Mouse (Mus musculus) midbrain, embryonic 14.5 days (tissue): ENCODE measurements around the gene Skint3. TPM values are rescaled to one million over a fixed set of nuclear protein-coding genes. Genes with fewer than 3 reads are reported as not detected.
"Not testable (repeated sequence)": the region's sequence is repeated elsewhere in the genome, so short reads cannot be mapped to it uniquely, and the experiment has no call there.

Experiments
- ATAC-seq: fragments of 200-750 bp; cut with Nextera tagmentation; 2 replicates; pipeline ENCODE4 v1.8.0; 2017; ENCODE audit warnings: moderate number of reproducible peaks, moderate library complexity; ENCODE audit not compliant: low FRiP score, low TSS enrichment
- DNase-seq: peaks from one replicate; pipeline ENCODE4 v3.0.0-alpha.2; 2015
- H3K27ac ChIP-seq: fragments of 300-500 bp; sonication (generic); replicated peaks from 2 replicates; pipeline ENCODE4 v1.5.1; 2014; ENCODE audit warnings: mild to moderate bottlenecking, low read depth, low read length, moderate library complexity
- H3K27me3 ChIP-seq: fragments of 300-500 bp; sonication (generic); 2 replicates; pipeline ENCODE4 v1.6.1; 2014; ENCODE audit warnings: low read length, control low read depth, mixed read lengths; ENCODE audit not compliant: control insufficient read depth, insufficient read depth
- H3K36me3 ChIP-seq: fragments of 300-500 bp; sonication (generic); 2 replicates; pipeline ENCODE4 v1.6.1; 2014; ENCODE audit warnings: low read length, control low read depth; ENCODE audit not compliant: control insufficient read depth, insufficient read depth
- H3K4me1 ChIP-seq: fragments of 300-500 bp; sonication (generic); 2 replicates; pipeline ENCODE4 v1.6.1; 2014; ENCODE audit warnings: mild to moderate bottlenecking, antibody characterized with exemption, low read length, control low read depth; ENCODE audit not compliant: control insufficient read depth, insufficient read depth
- H3K4me2 ChIP-seq: fragments of 300-500 bp; sonication (generic); 2 replicates; pipeline ENCODE4 v1.6.1; 2014; ENCODE audit warnings: mild to moderate bottlenecking, low read length, moderate library complexity
- H3K4me3 ChIP-seq: fragments of 300-500 bp; sonication (generic); replicated peaks from 2 replicates; pipeline ENCODE4 v1.5.1; 2014; ENCODE audit warnings: low read depth, low read length
- H3K9ac ChIP-seq: fragments of 300-500 bp; sonication (generic); replicated peaks from 2 replicates; pipeline ENCODE4 v1.6.1; 2014; ENCODE audit warnings: mild to moderate bottlenecking, low read length, moderate library complexity
- H3K9me3 ChIP-seq: fragments of 300-500 bp; sonication (generic); 2 replicates; pipeline ENCODE4 v1.6.1; 2016; ENCODE audit warnings: low read length, control low read depth, mixed read lengths; ENCODE audit not compliant: control insufficient read depth
- WGBS: fragments of 180-500 bp; shearing (Covaris S2); extraction: QIAGEN DNeasy Blood & Tissue Kit; methylation state at CpG from one replicate; pipeline ENCODE4 v1.1.7; 2014; 5-methylcytosine and 5-hydroxymethylcytosine counted together
- polyA plus RNA-seq: library from polyadenylated mRNA; unstranded; fragments of >200 nt; fragmentation: Nextera tagmentation; extraction: Ambion mirVana; gene quantifications from 2 replicates; pipeline ENCODE4 v1.2.1, GENCODE M21; 2014

The Skint3 gene
- not detected in 2 replicates for polyA plus RNA-seq

GRCm38 (mm10) chr4:112231945-112232344 is at the start of gene Skint3:
Gene Skint3 (plus strand): TSS chr4:112232245.
- H3K4me2 ChIP-seq, result no peak within 1 kb of the TSS
- no peak within 1 kb of the TSS for H3K4me3 ChIP-seq
- no peaks in the 10 kb centered on the region for H3K4me1 ChIP-seq
- no peaks in the 10 kb centered on the region for H3K36me3 ChIP-seq
- ATAC-seq (no peak), DNase-seq (no peak)
- H3K9me3 ChIP-seq, result peaks cover 5% of the 10 kb centered on the region; the same call in 1 of the 2 replicates
- no peaks in the 10 kb centered on the region for H3K27me3 ChIP-seq
- H3K9ac ChIP-seq, result no peak within 1 kb of the TSS
- H3K27ac ChIP-seq, result no peak within 1 kb of the TSS
- 80% methylated on average over 1 of the region's 1 CpGs for WGBS

GRCm38 (mm10) chr4:112243416-112243815 is 11.4 kb downstream of the Skint3 start:
- peaks cover 23% of the 10 kb centered on the region for H3K9me3 ChIP-seq
- no peaks in the 10 kb centered on the region for H3K36me3 ChIP-seq
- no peak overlapping the region for H3K9ac ChIP-seq
- ATAC-seq (no peak), DNase-seq (no peak)
- no peak overlapping the region for H3K4me2 ChIP-seq
- H3K27ac ChIP-seq, result no peak overlapping the region
- 62% methylated on average over 1 of the region's 1 CpGs for WGBS
- no peak overlapping the region for H3K4me3 ChIP-seq
- H3K4me1 ChIP-seq, result no peaks in the 10 kb centered on the region
- H3K27me3 ChIP-seq, result no peaks in the 10 kb centered on the region

DNA sequence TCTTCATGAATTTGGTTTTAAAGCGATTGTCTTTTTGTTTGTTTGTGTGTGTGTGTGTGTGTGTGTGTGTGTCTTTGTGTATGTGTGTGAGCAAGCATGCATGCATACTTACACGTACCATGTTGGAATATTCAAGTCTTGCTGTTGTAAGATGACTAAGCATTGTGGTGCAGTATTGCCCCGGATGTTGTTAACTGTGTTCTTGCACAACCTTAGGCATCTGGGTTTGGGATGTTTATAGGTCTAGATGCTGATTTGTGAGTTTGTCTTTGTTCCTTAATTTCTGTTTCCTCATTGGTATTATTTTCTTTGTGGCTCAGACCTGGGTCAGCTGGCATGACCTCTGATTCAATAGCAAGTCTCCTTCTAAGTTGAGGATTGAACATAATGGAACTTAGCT is 11.9 kb downstream of the Skint3 start:
- ATAC-seq, result no peak
- no peaks in the 10 kb centered on the region for H3K36me3 ChIP-seq
- WGBS, result 90% methylated on average over 3 of the region's 3 CpGs

DNA sequence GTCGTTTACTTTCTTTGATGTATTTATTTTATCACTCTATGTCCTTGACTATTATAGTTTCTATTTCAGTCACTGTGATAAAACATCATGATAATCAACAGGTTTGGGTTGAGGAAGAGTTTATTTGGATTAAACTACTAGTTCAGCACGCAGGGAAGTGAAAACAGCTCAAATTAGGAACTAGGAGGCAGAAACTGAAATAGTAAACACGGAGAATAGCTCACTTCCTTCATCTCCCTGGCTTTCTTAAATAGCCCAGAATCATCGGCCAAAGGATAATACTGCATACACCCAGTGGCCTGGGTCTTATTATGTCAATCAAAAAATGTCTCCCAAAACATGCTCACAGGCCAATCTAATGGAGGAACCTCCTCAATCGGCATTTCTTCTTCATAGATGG is 24.0 kb downstream of the Skint3 start:
- Histone ChIP-seq H3K27me3 (no peaks in the 10 kb centered on the region), H3K9me3 (peaks cover 3% of the 10 kb centered on the region; the same call in 1 of the 2 replicates), H3K9ac (no peak overlapping the region), H3K36me3 (no peaks in the 10 kb centered on the region), H3K4me2 (no peak overlapping the region), H3K4me1 (no peaks in the 10 kb centered on the region), H3K4me3 (no peak overlapping the region), H3K27ac (no peak overlapping the region)
- ATAC-seq (no peak), DNase-seq (no peak)
- 78% methylated on average over 5 of the region's 5 CpGs for WGBS

More for the DNA sequence above, 11.9 kb downstream of the Skint3 start:
- H3K9me3 ChIP-seq, result peaks cover 24% of the 10 kb centered on the region
- H3K4me3 ChIP-seq, result no peak overlapping the region
- no peaks in the 10 kb centered on the region for H3K27me3 ChIP-seq
- no peak overlapping the region for H3K27ac ChIP-seq
- no peaks in the 10 kb centered on the region for H3K4me1 ChIP-seq
- H3K4me2 ChIP-seq, result no peak overlapping the region
- no peak overlapping the region for H3K9ac ChIP-seq
- no peak for DNase-seq

GRCm38 (mm10) chr4:112287178-112287974 is 55.3 kb downstream of the Skint3 start:
- Histone ChIP-seq H3K27me3 (no peaks in the 10 kb centered on the region), H3K4me3 (no peak overlapping the region), H3K36me3 (no peaks in the 10 kb centered on the region), H3K4me2 (no peak overlapping the region), H3K9me3 (peaks cover 15% of the 10 kb centered on the region), H3K27ac (no peak overlapping the region), H3K9ac (no peak overlapping the region), H3K4me1 (no peaks in the 10 kb centered on the region)
- ATAC-seq (no peak), DNase-seq (no peak)
- 84% methylated on average over 12 of the region's 12 CpGs for WGBS

DNA sequence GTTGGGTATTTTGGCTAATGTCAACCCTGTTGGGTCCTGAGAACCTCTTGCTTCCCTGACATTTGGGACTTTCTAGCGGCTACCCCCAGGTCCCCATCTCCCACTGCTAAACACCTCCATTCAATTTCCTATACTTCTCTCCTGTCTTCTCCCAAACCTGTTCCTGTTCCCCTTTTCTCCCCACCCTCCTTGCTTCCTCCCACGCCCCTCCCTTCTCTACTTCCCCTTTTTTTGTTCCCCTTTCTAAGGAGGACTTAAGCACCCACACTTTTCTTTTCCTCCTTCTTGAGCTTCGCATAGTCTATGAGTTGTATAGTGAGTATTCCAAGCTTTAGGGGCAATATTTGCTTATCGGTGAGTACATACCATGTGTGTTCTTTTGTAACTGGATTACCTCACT is 56.4 kb downstream of the Skint3 start:
- no peaks in the 10 kb centered on the region for H3K36me3 ChIP-seq
- H3K9ac ChIP-seq, result no peak overlapping the region
- H3K27me3 ChIP-seq, result no peaks in the 10 kb centered on the region
- no peak for ATAC-seq
- peaks cover 10% of the 10 kb centered on the region for H3K9me3 ChIP-seq
- no peak for DNase-seq
- H3K4me2 ChIP-seq, result no peak overlapping the region
- no peak overlapping the region for H3K4me3 ChIP-seq
- 83% methylated on average over 4 of the region's 4 CpGs for WGBS
- no peaks in the 10 kb centered on the region for H3K4me1 ChIP-seq
- no peak overlapping the region for H3K27ac ChIP-seq

GRCm38 (mm10) chr4:112302305-112302704 is 70.3 kb downstream of the Skint3 start:
- DNase-seq (no peak), ATAC-seq (no peak)
- Histone ChIP-seq H3K27me3 (no peaks in the 10 kb centered on the region), H3K9ac (no peak overlapping the region), H3K4me2 (no peak overlapping the region), H3K9me3 (peaks cover 6% of the 10 kb centered on the region), H3K4me1 (no peaks in the 10 kb centered on the region), H3K36me3 (no peaks in the 10 kb centered on the region), H3K27ac (no peak overlapping the region), H3K4me3 (no peak overlapping the region)
- 79% methylated on average over 1 of the region's 1 CpGs for WGBS

GRCm38 (mm10) chr4:112302855-112303509 is 70.9 kb downstream of the Skint3 start:
- DNase-seq, result no peak
- Histone ChIP-seq H3K9ac (no peak overlapping the region), H3K4me2 (no peak overlapping the region), H3K9me3 (peaks cover 10% of the 10 kb centered on the region), H3K27ac (no peak overlapping the region), H3K4me1 (no peaks in the 10 kb centered on the region), H3K27me3 (no peaks in the 10 kb centered on the region), H3K4me3 (no peak overlapping the region), H3K36me3 (no peaks in the 10 kb centered on the region)
- no peak for ATAC-seq
- WGBS, result 83% methylated on average over 3 of the region's 3 CpGs

DNA sequence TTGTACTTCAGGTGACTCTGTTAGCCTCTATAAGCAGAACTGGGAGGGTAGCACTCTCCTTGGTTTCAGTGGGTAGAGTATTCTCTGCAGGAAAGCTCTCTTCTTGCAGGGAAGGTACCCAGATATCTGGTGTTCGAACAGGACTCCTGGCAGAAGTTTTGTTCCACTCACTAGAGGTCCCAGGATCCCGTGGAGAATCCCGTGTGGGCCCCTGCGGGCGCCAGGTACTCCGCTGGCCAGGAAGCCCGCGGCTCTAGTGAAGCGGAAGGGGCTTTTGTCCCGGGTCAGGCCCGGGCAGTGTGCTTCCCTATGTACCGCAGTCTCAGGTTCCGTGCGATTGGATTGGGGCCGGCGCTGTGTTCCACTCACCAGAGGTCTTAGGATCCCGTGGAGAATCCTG is 117.1 kb downstream of the Skint3 start:
- H3K27ac ChIP-seq, H3K9me3 ChIP-seq, H3K4me3 ChIP-seq, H3K9ac ChIP-seq, ATAC-seq, H3K36me3 ChIP-seq, H3K4me1 ChIP-seq, H3K4me2 ChIP-seq, DNase-seq, H3K27me3 ChIP-seq: not testable (repeated sequence)
- WGBS, result 92% methylated on average over 16 of the region's 17 CpGs
